Mouse (Mus musculus) intestine, postnatal 0 days (tissue): ENCODE measurements around the gene Nrxn1. TPM values are rescaled to one million over a fixed set of nuclear protein-coding genes. Genes with fewer than 3 reads are reported as not detected.

Experiments
- ATAC-seq: fragments of 200-750 bp; cut with Nextera tagmentation; 2 replicates; pipeline ENCODE4 v1.8.0; 2017; ENCODE audit warnings: mild to moderate bottlenecking, moderate TSS enrichment, moderate library complexity
- H3K27ac ChIP-seq: fragments of 300-500 bp; sonication (generic); 2 replicates; pipeline ENCODE4 v1.5.1; 2014; ENCODE audit warnings: mild to moderate bottlenecking, low read depth, low read length, moderate library complexity
- H3K27me3 ChIP-seq: fragments of 300-500 bp; sonication (generic); replicated peaks from 2 replicates; pipeline ENCODE4 v1.6.1; 2014; ENCODE audit warnings: low read length, mixed read lengths; ENCODE audit not compliant: control insufficient read depth, insufficient read depth
- H3K36me3 ChIP-seq: fragments of 300-500 bp; sonication (generic); 2 replicates; pipeline ENCODE4 v1.6.1; 2014; ENCODE audit warnings: mild to moderate bottlenecking, moderate library complexity; ENCODE audit not compliant: control insufficient read depth, insufficient read depth
- H3K4me1 ChIP-seq: fragments of 300-500 bp; sonication (generic); replicated peaks from 2 replicates; pipeline ENCODE4 v1.6.1; 2014; ENCODE audit warnings: antibody characterized with exemption, low read length, mixed read lengths; ENCODE audit not compliant: control insufficient read depth, insufficient read depth
- H3K4me2 ChIP-seq: fragments of 300-500 bp; sonication (generic); replicated peaks from 2 replicates; pipeline ENCODE4 v1.6.1; 2014; ENCODE audit warnings: low read depth, mild to moderate bottlenecking, moderate library complexity
- H3K4me3 ChIP-seq: fragments of 300-500 bp; sonication (generic); 2 replicates; pipeline ENCODE4 v1.5.1; 2014; ENCODE audit warnings: low read depth, low read length
- H3K9ac ChIP-seq: fragments of 300-500 bp; sonication (generic); 2 replicates; pipeline ENCODE4 v1.6.1; 2014; ENCODE audit warnings: mild to moderate bottlenecking, low read depth, low read length
- H3K9me3 ChIP-seq: fragments of 300-500 bp; sonication (generic); 2 replicates; pipeline ENCODE4 v1.6.1; 2016; ENCODE audit warnings: mixed run types; ENCODE audit not compliant: control insufficient read depth
- CTCF ChIP-seq: sonication (generic); IDR thresholded peaks from 2 replicates; pipeline ENCODE4 v1.5.1; 2016; ENCODE audit warnings: low read depth, mild to moderate bottlenecking, control low read depth, antibody characterized with exemption, moderate library complexity
- WGBS: fragments of 180-500 bp; shearing (Covaris S2); extraction: QIAGEN DNeasy Blood & Tissue Kit; methylation state at CpG from one replicate; pipeline ENCODE4 v1.1.7; 2014; 5-methylcytosine and 5-hydroxymethylcytosine counted together
- polyA plus RNA-seq: library from polyadenylated mRNA; unstranded; fragments of >200 nt; fragmentation: Nextera tagmentation; extraction: Ambion mirVana; gene quantifications from 2 replicates; pipeline ENCODE4 v1.2.1, GENCODE M21; 2015

The Nrxn1 gene
- polyA plus RNA-seq, 1 experiment from 2014 or later = 0.99 TPM

DNA sequence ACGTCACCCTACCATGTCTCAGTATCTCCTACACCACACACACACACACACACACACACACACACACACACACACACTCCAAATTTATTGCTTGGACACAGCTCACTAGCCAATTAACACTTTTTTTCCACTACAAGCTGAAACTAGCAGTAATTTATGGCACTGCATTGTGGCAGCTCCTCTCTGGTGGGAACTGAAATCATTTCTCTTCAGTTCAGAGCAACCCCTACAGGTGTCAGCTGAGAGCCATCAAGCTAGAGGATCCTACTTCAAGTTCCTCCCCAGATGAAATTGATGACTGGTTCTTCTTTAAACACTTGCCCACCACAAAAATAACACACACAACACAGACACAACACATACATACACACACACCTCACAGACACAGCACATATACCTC is 2.2 kb downstream of the Nrxn1 start:
- 84% methylated on average over 1 of the region's 1 CpGs for WGBS
- Histone ChIP-seq H3K9me3 (0 out of 2 replicates have a peak, but pooled peaks cover 4% of the 10 kb centered on the region), H3K9ac (no peak overlapping the region), H3K4me3 (no peak overlapping the region), H3K27ac (no peak overlapping the region), H3K4me1 (no peaks in the 10 kb centered on the region), H3K36me3 (no peaks in the 10 kb centered on the region), H3K4me2 (no peak overlapping the region), H3K27me3 (no peaks in the 10 kb centered on the region)
- no peak for ATAC-seq
- no peak for TF ChIP-seq CTCF

- no peak for TF ChIP-seq CTCF
- Histone ChIP-seq H3K9ac (no peak overlapping the region), H3K4me2 (no peak overlapping the region), H3K4me3 (no peak overlapping the region), H3K36me3 (no peaks in the 10 kb centered on the region), H3K4me1 (no peaks in the 10 kb centered on the region), H3K27me3 (no peaks in the 10 kb centered on the region), H3K27ac (no peak overlapping the region), H3K9me3 (0 out of 2 replicates have a peak, but pooled peaks cover 4% of the 10 kb centered on the region)
- 80% methylated on average over 11 of the region's 11 CpGs for WGBS
- ATAC-seq = no peak
Observed at GRCm38 (mm10) chr17:91088991-91089390, 3.9 kb downstream of the Nrxn1 start.

- no peak for ATAC-seq
- 67% methylated on average over 82 of the region's 82 CpGs for WGBS
- no peak overlapping the region for H3K4me2 ChIP-seq
Observed at GRCm38 (mm10) chr17:91088037-91088715, 4.7 kb downstream of the Nrxn1 start.

DNA sequence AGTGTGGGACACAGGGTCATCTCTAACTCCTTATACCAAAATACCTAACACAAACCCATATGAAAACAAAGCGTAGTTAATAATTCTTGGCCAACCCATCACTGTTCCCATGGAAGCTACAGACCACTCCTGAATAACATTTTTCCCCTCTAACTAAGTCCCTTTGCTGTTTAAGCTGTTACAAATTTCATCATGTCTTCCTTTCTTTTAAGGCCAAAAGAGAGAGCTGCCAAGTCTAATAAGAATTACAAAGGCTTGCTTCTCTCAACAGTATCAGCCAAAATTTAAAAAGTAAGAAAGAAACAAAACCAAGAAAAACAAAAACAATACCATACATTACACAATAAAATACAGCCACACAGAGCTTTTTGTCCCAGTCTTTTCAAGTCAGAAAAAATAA is 6.5 kb downstream of the Nrxn1 start:
- no peaks in the 10 kb centered on the region for H3K4me1 ChIP-seq
- WGBS = 88% methylated on average over 1 of the region's 1 CpGs
- H3K4me2 ChIP-seq = no peak overlapping the region
- no peak overlapping the region for H3K27ac ChIP-seq
- no peak overlapping the region for H3K9ac ChIP-seq
- no peak for TF ChIP-seq CTCF
- H3K9me3 ChIP-seq = 0 out of 2 replicates have a peak, but pooled peaks cover 4% of the 10 kb centered on the region
- no peak overlapping the region for H3K4me3 ChIP-seq
- no peaks in the 10 kb centered on the region for H3K27me3 ChIP-seq
- H3K36me3 ChIP-seq = no peaks in the 10 kb centered on the region
- ATAC-seq = no peak

More at GRCm38 (mm10) chr17:91088037-91088715, 4.7 kb downstream of the Nrxn1 start:
- Histone ChIP-seq H3K9me3 (0 out of 2 replicates have a peak, but pooled peaks cover 4% of the 10 kb centered on the region), H3K27ac (no peak overlapping the region), H3K27me3 (no peaks in the 10 kb centered on the region), H3K4me1 (no peaks in the 10 kb centered on the region), H3K36me3 (no peaks in the 10 kb centered on the region), H3K4me3 (no peak overlapping the region), H3K9ac (no peak overlapping the region)
- no peak for TF ChIP-seq CTCF

DNA sequence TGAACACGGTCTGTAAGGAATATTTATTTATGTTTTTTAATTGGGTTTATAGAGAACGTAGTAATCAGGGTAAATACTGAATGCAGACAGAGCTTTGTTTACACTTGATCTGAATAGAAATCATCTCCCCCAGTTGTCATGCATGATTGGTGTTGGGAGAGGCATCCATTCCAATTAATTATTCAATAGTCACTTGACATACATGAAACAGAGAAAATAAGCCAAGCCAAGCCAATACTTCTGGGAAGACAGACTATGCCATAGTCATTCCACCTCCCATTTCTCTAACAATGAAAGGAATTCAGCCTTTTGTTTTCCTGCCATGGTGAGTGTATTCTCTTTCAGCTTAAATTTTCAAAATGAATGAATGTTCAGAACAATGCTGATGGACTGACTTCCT is 7.5 kb downstream of the Nrxn1 start:
- no peaks in the 10 kb centered on the region for H3K27me3 ChIP-seq
- no peaks in the 10 kb centered on the region for H3K4me1 ChIP-seq
- WGBS = 62% methylated on average over 2 of the region's 2 CpGs
- H3K9ac ChIP-seq = no peak overlapping the region
- ATAC-seq = no peak
- no peak overlapping the region for H3K4me3 ChIP-seq
- no peaks in the 10 kb centered on the region for H3K36me3 ChIP-seq
- no peak for TF ChIP-seq CTCF
- no peak overlapping the region for H3K27ac ChIP-seq
- 0 out of 2 replicates have a peak, but pooled peaks cover 4% of the 10 kb centered on the region for H3K9me3 ChIP-seq
- H3K4me2 ChIP-seq = no peak overlapping the region

- no peak for TF ChIP-seq CTCF
- ATAC-seq = no peak
- no peaks in the 10 kb centered on the region for H3K9me3 ChIP-seq
Observed at GRCm38 (mm10) chr17:91079096-91079495, 13.8 kb downstream of the Nrxn1 start.

More at GRCm38 (mm10) chr17:91079096-91079495, 13.8 kb downstream of the Nrxn1 start:
- no peaks in the 10 kb centered on the region for H3K4me1 ChIP-seq
- no peak overlapping the region for H3K4me2 ChIP-seq
- no peaks in the 10 kb centered on the region for H3K27me3 ChIP-seq
- no peak overlapping the region for H3K4me3 ChIP-seq
- H3K36me3 ChIP-seq = no peaks in the 10 kb centered on the region
- H3K27ac ChIP-seq = no peak overlapping the region
- H3K9ac ChIP-seq = no peak overlapping the region
